Mouse (Mus musculus): ENCODE measurements around the gene Gm47289.

DNA sequence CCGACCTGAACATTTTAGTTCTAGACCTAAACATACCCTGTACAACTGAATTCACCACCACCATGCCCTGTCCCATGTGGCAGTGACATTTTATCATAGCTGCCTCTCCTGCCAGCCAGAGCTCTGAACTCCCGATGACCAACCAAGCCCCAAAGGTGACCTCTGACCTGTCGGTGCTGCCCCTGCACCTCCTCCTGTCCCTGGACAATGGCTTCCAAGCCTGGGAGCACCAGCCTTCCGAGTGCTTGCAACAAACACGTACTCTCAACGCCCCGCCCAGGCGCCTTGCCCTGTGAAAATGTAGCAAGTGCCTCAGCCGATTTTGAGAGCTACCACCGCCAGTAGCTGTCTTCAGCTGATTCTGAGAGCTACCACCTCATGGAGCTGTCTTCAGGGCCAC lies 13.8 kb upstream of the Gm47289 start:
- TF ChIP-seq POLR2A (IDR thresholded peaks at IDR 0.05; ENCODE audit: insufficient read depth, low read depth, low read length) (no peak), CTCF (IDR thresholded peaks at IDR 0.05; ENCODE audit: insufficient read depth, low read depth, low read length) (no peak)
